Mouse (Mus musculus) hindbrain, embryonic 14.5 days (tissue): Measurements from ENCODE around the gene Olfr317. TPM values are rescaled to one million over a fixed set of nuclear protein-coding genes. Genes with fewer than 3 reads are reported as not detected.
"Not testable (repeated sequence)": the region's sequence is repeated elsewhere in the genome, so short reads cannot be mapped to it uniquely, and the experiment has no call there.

Experiments
- ATAC-seq: fragments of 200-750 bp; cut with Nextera tagmentation; 2 replicates; pipeline ENCODE4 v1.8.0; 2017; ENCODE audit warnings: moderate number of reproducible peaks, mild to moderate bottlenecking, moderate TSS enrichment, moderate library complexity; ENCODE audit not compliant: low FRiP score
- DNase-seq: peaks from one replicate; pipeline ENCODE4 v3.0.0-alpha.2; 2015; ENCODE audit warnings: low spot score
- H3K27ac ChIP-seq: fragments of 300-500 bp; sonication (generic); 2 replicates; pipeline ENCODE4 v1.5.1; 2014; ENCODE audit warnings: mild to moderate bottlenecking, moderate library complexity
- H3K27me3 ChIP-seq: fragments of 300-500 bp; sonication (generic); 2 replicates; pipeline ENCODE4 v1.6.1; 2014; ENCODE audit warnings: mild to moderate bottlenecking, low read length, mixed read lengths; ENCODE audit not compliant: control insufficient read depth, insufficient read depth
- H3K36me3 ChIP-seq: fragments of 300-500 bp; sonication (generic); replicated peaks from 2 replicates; pipeline ENCODE4 v1.6.1; 2014; ENCODE audit not compliant: control insufficient read depth, insufficient read depth
- H3K4me1 ChIP-seq: fragments of 300-500 bp; sonication (generic); replicated peaks from 2 replicates; pipeline ENCODE4 v1.6.1; 2014; ENCODE audit warnings: antibody characterized with exemption, low read length, mixed read lengths; ENCODE audit not compliant: control insufficient read depth, insufficient read depth
- H3K4me2 ChIP-seq: fragments of 300-500 bp; sonication (generic); replicated peaks from 2 replicates; pipeline ENCODE4 v1.6.1; 2014; ENCODE audit warnings: mild to moderate bottlenecking, moderate library complexity
- H3K4me3 ChIP-seq: fragments of 300-500 bp; sonication (generic); replicated peaks from 2 replicates; pipeline ENCODE4 v1.5.1; 2014; ENCODE audit warnings: mild to moderate bottlenecking, low read length
- H3K9ac ChIP-seq: fragments of 300-500 bp; sonication (generic); 2 replicates; pipeline ENCODE4 v1.6.1; 2014
- H3K9me3 ChIP-seq: fragments of 300-500 bp; sonication (generic); 2 replicates; pipeline ENCODE4 v1.6.1; 2016; ENCODE audit warnings: low read length; ENCODE audit not compliant: control insufficient read depth
- WGBS: fragments of 180-500 bp; shearing (Covaris S2); extraction: QIAGEN DNeasy Blood & Tissue Kit; methylation state at CpG from one replicate; pipeline ENCODE4 v1.1.7; 2014; 5-methylcytosine and 5-hydroxymethylcytosine counted together
- polyA plus RNA-seq: library from polyadenylated mRNA; unstranded; fragments of >200 nt; fragmentation: Nextera tagmentation; extraction: Ambion mirVana; gene quantifications from 2 replicates; pipeline ENCODE4 v1.2.1, GENCODE M21; 2014

The Olfr317 gene
- polyA plus RNA-seq: 0.09 and 0.12 TPM in 2 replicates

- no peak for ATAC-seq
- 87% methylated on average over 4 of the region's 4 CpGs for WGBS
- Histone ChIP-seq H3K9ac (no peak within 1 kb of the TSS), H3K4me3 (no peak within 1 kb of the TSS), H3K27ac (no peak within 1 kb of the TSS), H3K4me1 (no peaks in the 10 kb centered on the region), H3K9me3 (no peaks in the 10 kb centered on the region), H3K36me3 (no peaks in the 10 kb centered on the region), H3K27me3 (no peaks in the 10 kb centered on the region), H3K4me2 (no peak within 1 kb of the TSS)
- DNase-seq: no peak
These were observed at the start of gene Olfr317 for GRCm38 (mm10) chr11:58738792-58739262. Olfr317 (minus strand) TSS chr11:58739212.

- no peak overlapping the region for H3K27ac ChIP-seq
- DNase-seq (no peak), ATAC-seq (no peak)
- H3K36me3 ChIP-seq: no peaks in the 10 kb centered on the region
- H3K27me3 ChIP-seq: no peaks in the 10 kb centered on the region
- peaks cover 8% of the 10 kb centered on the region; the same call in 1 of the 2 replicates for H3K4me1 ChIP-seq
- no peaks in the 10 kb centered on the region for H3K9me3 ChIP-seq
- no peak overlapping the region for H3K9ac ChIP-seq
- no peak overlapping the region for H3K4me3 ChIP-seq
- H3K4me2 ChIP-seq: no peak overlapping the region
- 80% methylated on average over 8 of the region's 8 CpGs for WGBS
These were observed 49.3 kb upstream of the Olfr317 start for GRCm38 (mm10) chr11:58788346-58788745.

- Histone ChIP-seq H3K27ac (no peak overlapping the region), H3K4me1 (peaks cover 8% of the 10 kb centered on the region; the same call in 1 of the 2 replicates), H3K4me2 (no peak overlapping the region), H3K9me3 (no peaks in the 10 kb centered on the region), H3K36me3 (no peaks in the 10 kb centered on the region), H3K27me3 (no peaks in the 10 kb centered on the region), H3K4me3 (no peak overlapping the region), H3K9ac (no peak overlapping the region)
- no peak for ATAC-seq
- no peak for DNase-seq
- 88% methylated on average over 10 of the region's 10 CpGs for WGBS
These were observed 48.6 kb upstream of the Olfr317 start for GRCm38 (mm10) chr11:58787651-58788050.

GRCm38 (mm10) chr11:58784182-58784581 is 45.2 kb upstream of the Olfr317 start:
- DNase-seq (no peak), ATAC-seq (no peak)
- no peaks in the 10 kb centered on the region for H3K9me3 ChIP-seq
- no peak overlapping the region for H3K4me2 ChIP-seq
- H3K4me1 ChIP-seq: 0 out of 2 replicates have a peak, but pooled peaks cover 2% of the 10 kb centered on the region
- no peak overlapping the region for H3K27ac ChIP-seq
- H3K36me3 ChIP-seq: no peaks in the 10 kb centered on the region
- H3K4me3 ChIP-seq: no peak overlapping the region
- WGBS: 83% methylated on average over 2 of the region's 2 CpGs
- no peaks in the 10 kb centered on the region for H3K27me3 ChIP-seq
- H3K9ac ChIP-seq: no peak overlapping the region

DNA sequence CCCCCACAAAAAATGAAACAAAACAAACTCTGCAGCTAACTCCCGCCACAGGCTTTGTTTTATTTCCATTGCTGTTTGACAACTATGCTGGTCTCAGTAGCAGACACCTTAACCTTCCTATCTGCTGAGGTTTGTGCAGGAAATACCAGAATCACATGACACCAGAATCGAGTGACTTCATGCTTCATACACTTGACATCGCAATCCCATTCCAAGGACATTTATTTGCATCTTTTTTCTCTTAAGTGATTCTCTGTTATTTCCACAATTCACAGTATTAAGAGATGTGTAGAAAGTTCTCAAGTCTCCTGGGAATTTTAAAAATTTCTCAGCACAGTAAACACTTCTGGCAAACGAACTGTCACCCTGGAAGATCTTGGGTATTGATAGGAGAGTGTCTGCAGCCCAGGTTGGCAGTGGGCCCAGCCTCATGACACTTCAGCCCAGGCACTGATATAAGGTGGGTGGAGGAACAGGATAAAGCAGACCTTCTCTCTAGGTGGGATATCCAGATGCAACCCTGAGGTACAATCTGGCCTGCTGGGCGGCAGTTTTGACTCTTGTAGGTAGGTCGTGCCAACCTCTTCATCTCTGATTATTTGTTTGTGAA is 43.6 kb upstream of the Olfr317 start, which contains the start of gene Olfr314:
TSS of gene Olfr314 (plus strand) at position 473 of the 610 bp plus-strand sequence.
- Histone ChIP-seq H3K9me3 (no peaks in the 10 kb centered on the region), H3K36me3 (no peaks in the 10 kb centered on the region), H3K4me2 (no peak within 1 kb of the TSS), H3K27ac (no peak within 1 kb of the TSS), H3K27me3 (no peaks in the 10 kb centered on the region), H3K4me1 (no peaks in the 10 kb centered on the region), H3K4me3 (no peak within 1 kb of the TSS), H3K9ac (no peak within 1 kb of the TSS)
- 85% methylated on average over 6 of the region's 6 CpGs for WGBS
- ATAC-seq (no peak), DNase-seq (no peak)

DNA sequence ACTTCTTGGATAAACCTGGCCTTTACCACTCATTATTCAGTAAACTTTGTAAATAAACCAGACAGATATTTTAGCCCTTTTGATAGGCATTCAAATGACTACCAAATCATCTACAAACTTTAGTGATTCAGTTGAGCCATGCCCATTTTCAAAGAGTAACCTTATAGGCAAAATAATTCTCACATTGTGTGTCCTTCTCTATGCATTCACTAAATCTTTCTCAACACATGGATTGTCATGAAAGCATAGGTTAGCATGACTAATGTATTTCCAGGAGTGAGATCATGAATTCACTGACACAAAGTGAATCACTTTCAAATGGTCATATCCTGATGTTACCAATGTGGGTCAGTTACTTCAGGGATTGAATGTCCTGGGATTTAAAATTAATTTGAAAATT is 33.9 kb upstream of the Olfr317 start, which contains the start of gene Olfr315:
TSS of gene Olfr315 (plus strand) at position 301 of the 400 bp plus-strand sequence.
- Histone ChIP-seq H3K4me3 (no peak within 1 kb of the TSS), H3K9me3 (no peaks in the 10 kb centered on the region), H3K4me2 (no peak within 1 kb of the TSS), H3K4me1 (no peaks in the 10 kb centered on the region), H3K27ac (no peak within 1 kb of the TSS), H3K27me3 (no peaks in the 10 kb centered on the region), H3K9ac (no peak within 1 kb of the TSS), H3K36me3 (no peaks in the 10 kb centered on the region)
- DNase-seq (no peak), ATAC-seq (no peak)

DNA sequence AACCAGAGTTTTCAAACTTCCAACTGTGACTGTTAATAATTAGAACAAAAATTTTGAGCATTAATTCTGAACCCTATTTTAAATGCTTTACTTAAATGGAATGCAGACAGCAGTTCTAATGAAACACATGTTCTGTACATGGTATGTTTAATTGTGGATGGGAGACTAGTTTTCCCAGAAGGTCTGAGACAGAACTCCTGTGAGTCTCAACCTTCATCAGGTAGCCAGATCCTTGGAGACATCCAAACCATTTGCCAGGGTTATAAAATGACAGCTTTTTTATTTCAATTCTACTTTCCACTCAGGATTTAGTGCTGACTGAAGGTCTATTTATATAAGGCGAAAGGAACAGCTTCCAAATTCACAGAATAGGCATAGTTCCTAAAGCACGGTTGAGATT is 13.4 kb upstream of the Olfr317 start, which contains the start of gene Olfr316:
TSS of gene Olfr316 (plus strand) at position 301 of the 400 bp plus-strand sequence.
- H3K4me1 ChIP-seq: no peaks in the 10 kb centered on the region
- H3K9ac ChIP-seq: no peak within 1 kb of the TSS
- H3K4me3 ChIP-seq: no peak within 1 kb of the TSS
- no peaks in the 10 kb centered on the region for H3K27me3 ChIP-seq
- no peak for ATAC-seq
- WGBS: 93% methylated on average over 2 of the region's 2 CpGs
- H3K9me3 ChIP-seq: no peaks in the 10 kb centered on the region
- no peak within 1 kb of the TSS for H3K27ac ChIP-seq
- no peaks in the 10 kb centered on the region for H3K36me3 ChIP-seq
- H3K4me2 ChIP-seq: no peak within 1 kb of the TSS
- DNase-seq: peak; percentile 7

- not testable (repeated sequence) for H3K4me1 ChIP-seq, H3K36me3 ChIP-seq, H3K27me3 ChIP-seq, ATAC-seq, H3K9ac ChIP-seq, H3K4me3 ChIP-seq, H3K9me3 ChIP-seq, DNase-seq, H3K4me2 ChIP-seq, H3K27ac ChIP-seq
- WGBS: 88% methylated on average over 18 of the region's 18 CpGs
These were observed 12.1 kb upstream of the Olfr317 start for GRCm38 (mm10) chr11:58751096-58751495.

DNA sequence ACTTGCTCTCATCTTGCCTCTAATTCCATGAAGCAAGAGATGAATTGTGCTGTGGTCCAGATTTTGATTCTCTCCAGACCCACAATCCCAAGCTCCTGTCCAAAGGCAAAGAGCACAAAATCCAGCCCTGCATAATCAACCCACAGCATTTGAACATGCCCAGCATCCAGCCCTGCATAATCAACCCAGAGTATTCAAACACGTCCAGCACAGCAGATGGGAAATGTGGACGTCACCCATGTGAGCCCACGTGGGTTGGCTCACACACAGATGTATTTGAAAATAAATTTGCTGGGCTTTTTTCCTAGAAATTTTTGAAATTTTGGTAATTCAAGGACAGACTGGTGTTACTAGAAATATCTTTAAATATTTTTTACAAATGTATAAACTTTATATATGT is 5.6 kb downstream of the Olfr317 start:
- H3K4me3 ChIP-seq: no peak overlapping the region
- 44% methylated on average over 3 of the region's 3 CpGs for WGBS
- no peak overlapping the region for H3K4me2 ChIP-seq
- no peak overlapping the region for H3K27ac ChIP-seq
- no peaks in the 10 kb centered on the region for H3K36me3 ChIP-seq
- no peaks in the 10 kb centered on the region for H3K27me3 ChIP-seq
- no peak overlapping the region for H3K9ac ChIP-seq
- H3K9me3 ChIP-seq: no peaks in the 10 kb centered on the region
- DNase-seq: peak; percentile 26
- H3K4me1 ChIP-seq: no peaks in the 10 kb centered on the region
- ATAC-seq: no peak
